Comparison of ENCODE assay signal across 17 mouse cellular contexts in the genomic region with DNA sequence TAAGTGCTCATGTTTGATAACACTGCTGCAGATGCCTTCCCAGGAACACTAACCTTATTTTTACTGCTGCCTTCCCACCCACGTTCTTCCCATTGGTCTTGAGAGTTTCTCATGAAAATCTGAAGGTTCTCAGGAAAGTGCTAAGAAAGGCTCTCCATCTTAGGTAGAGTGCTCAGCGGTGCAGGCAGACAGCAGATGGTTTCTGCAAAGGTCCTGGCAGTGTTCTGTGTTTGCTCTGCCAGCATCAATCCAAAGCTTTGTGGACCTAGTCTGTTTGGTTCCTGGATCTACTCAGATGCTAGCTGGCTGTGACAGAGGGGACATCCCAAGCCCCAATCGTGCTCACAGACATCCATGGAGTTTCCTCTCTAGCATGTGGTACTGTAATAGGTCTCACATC.
A peak's percentile ranks its signal among the peaks of the same experiment; 100 is the strongest.
DNase-seq lines count a peak whose midpoint lies in the region; ATAC-seq and TF ChIP-seq lines count a peak whose summit lies in the region.
"Had no signal": no experiment of that assay in that cellular context is flagged by ENCODE, and none has a peak within 500 bp of the region (broad histone marks: within the 10 kb centered on the region; RNA-seq: fewer than 3 reads in every experiment).

No protein-coding gene starts in this region.

- no peak for TF ChIP-seq CTCF in stomach, postnatal 0 days (IDR thresholded peaks at IDR 0.05; ENCODE audit: low read depth)

- H3K9me3 ChIP-seq in stomach, embryonic 15.5 days, result no peaks in the 10 kb centered on the region
- H3K9me3 ChIP-seq in stomach, postnatal 0 days (ENCODE audit: control insufficient read depth, low read length), result no peaks in the 10 kb centered on the region
- H3K9me3 ChIP-seq in heart, embryonic 10.5 days, result no peaks in the 10 kb centered on the region
- H3K9me3 ChIP-seq: forebrain, embryonic 12.5 days; liver, embryonic 15.5 days; midbrain, embryonic 10.5 days had no signal

- peak overlapping the region; percentile 26; the same call in 1 of the 2 replicates for H3K27ac ChIP-seq in stomach, embryonic 15.5 days
- H3K27ac ChIP-seq in stomach, postnatal 0 days (replicated peaks), result no peak overlapping the region; the same call in 1 of the 2 replicates
- H3K27ac ChIP-seq in heart, embryonic 10.5 days, result no peak overlapping the region
- H3K27ac ChIP-seq: forebrain, embryonic 12.5 days; liver, embryonic 15.5 days; midbrain, embryonic 10.5 days had no signal

- no peaks in the 10 kb centered on the region for H3K36me3 ChIP-seq in stomach, embryonic 15.5 days
- no peaks in the 10 kb centered on the region for H3K36me3 ChIP-seq in stomach, postnatal 0 days (ENCODE audit: control insufficient read depth, insufficient read depth, low read length)
- H3K36me3 ChIP-seq in heart, embryonic 10.5 days, result no peaks in the 10 kb centered on the region
- H3K36me3 ChIP-seq: forebrain, embryonic 12.5 days; liver, embryonic 15.5 days; midbrain, embryonic 10.5 days had no signal

- H3K4me2 ChIP-seq in stomach, embryonic 15.5 days, result no peak overlapping the region
- H3K4me2 ChIP-seq in stomach, postnatal 0 days (replicated peaks; ENCODE audit: low read depth), result no peak overlapping the region
- H3K4me2 ChIP-seq: forebrain, embryonic 12.5 days; liver, embryonic 15.5 days had no signal

- H3K9ac ChIP-seq in stomach, embryonic 15.5 days, result no peak overlapping the region
- H3K9ac ChIP-seq in stomach, postnatal 0 days (ENCODE audit: low read length), result no peak overlapping the region
- H3K9ac ChIP-seq: forebrain, embryonic 12.5 days; liver, embryonic 15.5 days had no signal

- DNase-seq in frontal cortex, postnatal 36 days (ENCODE audit: low spot score in 2 of 2), result peak; percentile 12 to 52
- no peak for DNase-seq in frontal cortex, postnatal 14 days (ENCODE audit: low spot score in 2 of 2)
- no peak for DNase-seq in stomach, postnatal 0 days (ENCODE audit: low spot score)
- peak; percentile 2 to 42 for DNase-seq in left cerebral cortex, adult 8-10 months (ENCODE audit: low spot score in 2 of 2)
- DNase-seq in heart, embryonic 10.5 days (ENCODE audit: low spot score), result no peak
- DNase-seq: adrenal gland, adult 8-10 months; B cell, adult 2 months; gastrocnemius, postnatal 14 days; kidney, adult 18-20 months; kidney, postnatal 36 days; lung, postnatal 14 days; thymus, postnatal 4 days had no signal

- H3K4me3 ChIP-seq in stomach, embryonic 15.5 days (replicated peaks), result no peak overlapping the region
- no peak overlapping the region for H3K4me3 ChIP-seq in stomach, postnatal 0 days (ENCODE audit: low read depth, low read length)
- no peak overlapping the region for H3K4me3 ChIP-seq in heart, embryonic 10.5 days
- H3K4me3 ChIP-seq: forebrain, embryonic 12.5 days; liver, embryonic 15.5 days; midbrain, embryonic 10.5 days had no signal

- H3K4me1 ChIP-seq in stomach, embryonic 15.5 days, result no peaks in the 10 kb centered on the region; the same call in 1 of the 2 replicates
- no peaks in the 10 kb centered on the region for H3K4me1 ChIP-seq in stomach, postnatal 0 days (replicated peaks; ENCODE audit: control insufficient read depth, insufficient read depth)
- peaks cover 8% of the 10 kb centered on the region; the same call in 1 of the 2 replicates for H3K4me1 ChIP-seq in heart, embryonic 10.5 days
- H3K4me1 ChIP-seq: forebrain, embryonic 12.5 days; liver, embryonic 15.5 days; midbrain, embryonic 10.5 days had no signal

- no peak for TF ChIP-seq EP300 in stomach, postnatal 0 days (optimal IDR thresholded peaks at IDR 0.05)

- ATAC-seq in stomach, embryonic 15.5 days (ENCODE audit: insufficient read depth, low FRiP score, low read depth), result no peak; the same call in 1 of the 2 replicates
- no peak for ATAC-seq in stomach, postnatal 0 days (ENCODE audit: low FRiP score, low TSS enrichment)
- ATAC-seq in megakaryocyte-erythroid progenitor cell, adult 5-6 weeks (replicated peaks; ENCODE audit: low FRiP score, low TSS enrichment, poor library complexity, severe bottlenecking), result no peak

- WGBS in stomach, embryonic 15.5 days, result 50% methylated on average over 3 of the region's 3 CpGs
- WGBS in stomach, postnatal 0 days, result 51% methylated on average over 3 of the region's 3 CpGs
- WGBS in heart, embryonic 10.5 days, result 74% methylated on average over 3 of the region's 3 CpGs

- no peaks in the 10 kb centered on the region for H3K27me3 ChIP-seq in stomach, embryonic 15.5 days (replicated peaks)
- H3K27me3 ChIP-seq in stomach, postnatal 0 days (ENCODE audit: control insufficient read depth, insufficient read depth, low read length), result no peaks in the 10 kb centered on the region
- H3K27me3 ChIP-seq in heart, embryonic 10.5 days (ENCODE audit: insufficient read depth, poor library complexity, severe bottlenecking), result no peaks in the 10 kb centered on the region
- H3K27me3 ChIP-seq: forebrain, embryonic 12.5 days; liver, embryonic 15.5 days had no signal

Comparison
In these comparisons a context has a peak if more than half of its experiments do, and no peak if none do; other contexts are left out.
1. DNase-seq: peak in frontal cortex, postnatal 36 days (2 of 2) and left cerebral cortex, adult 8-10 months (2 of 2); none in frontal cortex, postnatal 14 days (0 of 2), stomach, postnatal 0 days (single experiment) and heart, embryonic 10.5 days (single experiment).